Mouse (Mus musculus): ENCODE measurements at regions not wholly inside any gene's neighbourhood (a gene's known extent, or its start where the extent isn't known, plus 50 kb on each side); places are given as distances from the start of the nearest gene placed in this dataset.
A peak's percentile ranks its signal among the peaks of the same experiment; 100 is the strongest.

- no peak for ATAC-seq (replicated peaks; ENCODE audit: poor library complexity)
Measured at GRCm38 (mm10) chr13:69867296-69868065, 65.3 kb downstream of the Med10 start.

- ATAC-seq (replicated peaks; ENCODE audit: poor library complexity): no peak
Measured at GRCm38 (mm10) chr13:69896536-69896935, 94.3 kb downstream of the Med10 start.

- no peak for ATAC-seq (replicated peaks; ENCODE audit: poor library complexity)
Measured at GRCm38 (mm10) chr13:69901139-69901538, 98.9 kb downstream of the Med10 start.

- no peak for ATAC-seq (replicated peaks; ENCODE audit: poor library complexity)
Measured at GRCm38 (mm10) chr13:69906802-69907537, 104.8 kb downstream of the Med10 start.

- no peak for ATAC-seq (replicated peaks; ENCODE audit: poor library complexity)
Measured at GRCm38 (mm10) chr13:69915796-69916195, 113.6 kb downstream of the Med10 start.

- ATAC-seq (replicated peaks; ENCODE audit: poor library complexity): no peak
Measured at GRCm38 (mm10) chr13:69932695-69933550, 130.7 kb downstream of the Med10 start.

GRCm38 (mm10) chr13:69933551-69933845, 131.3 kb downstream of the Med10 start:
- ATAC-seq (replicated peaks; ENCODE audit: poor library complexity): no peak

GRCm38 (mm10) chr13:69939791-69940190, 137.6 kb downstream of the Med10 start:
- ATAC-seq (replicated peaks; ENCODE audit: poor library complexity): no peak

- no peak for ATAC-seq (replicated peaks; ENCODE audit: poor library complexity)
Measured at GRCm38 (mm10) chr13:69944651-69945050, 142.5 kb downstream of the Med10 start.

GRCm38 (mm10) chr13:69946615-69947014, 144.4 kb downstream of the Med10 start:
- ATAC-seq (replicated peaks; ENCODE audit: poor library complexity): no peak

GRCm38 (mm10) chr13:69952061-69952460, 149.9 kb downstream of the Med10 start:
- ATAC-seq (replicated peaks; ENCODE audit: poor library complexity): no peak

GRCm38 (mm10) chr13:69954171-69954570, 152.0 kb downstream of the Med10 start:
- ATAC-seq (replicated peaks; ENCODE audit: poor library complexity): no peak

- no peak for ATAC-seq (replicated peaks; ENCODE audit: poor library complexity)
Measured at GRCm38 (mm10) chr13:69955503-69955902, 153.3 kb downstream of the Med10 start.

GRCm38 (mm10) chr13:69963944-69964343, 161.7 kb downstream of the Med10 start:
- ATAC-seq (replicated peaks; ENCODE audit: poor library complexity): no peak

GRCm38 (mm10) chr13:69971281-69972057, 169.3 kb downstream of the Med10 start:
- ATAC-seq (replicated peaks; ENCODE audit: poor library complexity): no peak

- ATAC-seq (replicated peaks; ENCODE audit: poor library complexity): no peak
Measured at GRCm38 (mm10) chr13:69974835-69975234, 172.6 kb downstream of the Med10 start.

- ATAC-seq (replicated peaks; ENCODE audit: poor library complexity): no peak
Measured at GRCm38 (mm10) chr13:69984159-69984558, 182.0 kb downstream of the Med10 start.

- no peak for ATAC-seq (replicated peaks; ENCODE audit: poor library complexity)
Measured at GRCm38 (mm10) chr13:69987181-69987580, 185.0 kb downstream of the Med10 start.

- no peak for ATAC-seq (replicated peaks; ENCODE audit: poor library complexity)
Measured at GRCm38 (mm10) chr13:69988319-69988718, 186.1 kb downstream of the Med10 start.

GRCm38 (mm10) chr13:69991253-69991891, 189.2 kb downstream of the Med10 start:
- peak; percentile 86 for ATAC-seq (replicated peaks; ENCODE audit: poor library complexity)
